Mouse (Mus musculus) ES-E14 (cell line): ENCODE results near the gene Elane.

Experiments
- CHD2 ChIP-seq: IDR thresholded peaks from 2 replicates; pipeline ENCODE4 v1.6.1; 2014; ENCODE audit warnings: mild to moderate bottlenecking, low read depth, low read length, inconsistent platforms
- MAFK ChIP-seq: IDR thresholded peaks from 2 replicates; pipeline ENCODE4 v1.6.1; 2014; ENCODE audit warnings: mild to moderate bottlenecking, low read depth, low read length, inconsistent platforms; ENCODE audit not compliant: insufficient read depth
- ZNF384 ChIP-seq: IDR thresholded peaks from 2 replicates; pipeline ENCODE4 v1.6.1; 2012; ENCODE audit warnings: low read depth, low read length, inconsistent platforms

- no peak for TF ChIP-seq ZNF384
- no peak for TF ChIP-seq MAFK
- no peak; the same call in 1 of the 2 replicates for TF ChIP-seq CHD2
Observed at GRCm38 (mm10) chr10:79864351-79865188, 21.5 kb upstream of the Elane start.
